ENCODE assay signal across 20 mouse cellular contexts in the genomic region with DNA sequence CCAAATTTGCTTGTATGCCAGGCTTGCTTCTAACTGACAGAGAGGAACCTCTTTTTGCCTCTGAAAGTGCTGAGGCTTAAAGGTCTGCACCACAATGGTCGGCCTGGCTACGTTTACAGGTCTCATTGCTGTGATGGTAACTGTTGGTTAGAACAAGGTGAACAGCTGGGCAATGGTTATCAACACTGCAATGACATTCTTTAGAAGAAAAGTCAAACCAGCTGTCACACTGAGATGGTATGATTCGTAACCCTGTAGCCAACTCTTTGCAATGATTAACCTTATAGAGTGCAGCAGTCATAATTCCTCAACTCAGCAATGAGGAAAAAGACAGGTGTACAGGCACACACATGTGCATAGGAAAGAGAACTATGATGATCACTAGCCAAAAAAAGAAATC.
"Had no signal": no experiment of that assay in that cellular context is flagged by ENCODE, and none has a peak within 500 bp of the region (broad histone marks: within the 10 kb centered on the region; RNA-seq: fewer than 3 reads in every experiment).

No protein-coding gene starts in this region.

- H3K27ac ChIP-seq: kidney, embryonic 15.5 days; limb, embryonic 10.5 days; limb, embryonic 13.5 days; liver, embryonic 12.5 days; liver, embryonic 15.5 days; lung, embryonic 15.5 days; midbrain, embryonic 12.5 days; stomach, postnatal 0 days had no signal

- H3K4me3 ChIP-seq: kidney, embryonic 15.5 days; limb, embryonic 10.5 days; limb, embryonic 13.5 days; liver, embryonic 12.5 days; liver, embryonic 15.5 days; lung, embryonic 15.5 days; midbrain, embryonic 12.5 days had no signal

- H3K27me3 ChIP-seq: kidney, embryonic 15.5 days; limb, embryonic 13.5 days; liver, embryonic 12.5 days; liver, embryonic 15.5 days; lung, embryonic 15.5 days; midbrain, embryonic 12.5 days had no signal

- H3K9ac ChIP-seq: kidney, embryonic 15.5 days; limb, embryonic 13.5 days; liver, embryonic 12.5 days; liver, embryonic 15.5 days; lung, embryonic 15.5 days; midbrain, embryonic 12.5 days had no signal

- H3K4me1 ChIP-seq: kidney, embryonic 15.5 days; limb, embryonic 10.5 days; limb, embryonic 13.5 days; midbrain, embryonic 12.5 days had no signal

- ATAC-seq: intestine, embryonic 16.5 days; liver, embryonic 12.5 days; midbrain, embryonic 16.5 days had no signal

- DNase-seq: kidney, adult 8-10 months; kidney, postnatal 10 days; kidney, postnatal 36 days; liver; lung, adult 18-20 months; lung, postnatal 10 days; lung, postnatal 36 days; thymus, adult 2 months; thymus, postnatal 14 days; thymus, postnatal 4 days had no signal

- H3K9me3 ChIP-seq: kidney, embryonic 15.5 days; limb, embryonic 10.5 days; limb, embryonic 13.5 days; liver, embryonic 12.5 days; liver, embryonic 15.5 days; lung, embryonic 15.5 days; midbrain, embryonic 12.5 days had no signal

- H3K4me2 ChIP-seq: kidney, embryonic 15.5 days; limb, embryonic 13.5 days; liver, embryonic 12.5 days; liver, embryonic 15.5 days; lung, embryonic 15.5 days; midbrain, embryonic 12.5 days had no signal
